Mouse (Mus musculus) embryonic facial prominence, embryonic 10.5 days (tissue): Measurements from ENCODE around the gene Gpr132. TPM values are rescaled to one million over a fixed set of nuclear protein-coding genes. Genes with fewer than 3 reads are reported as not detected.
"Not testable (repeated sequence)": the region's sequence is repeated elsewhere in the genome, so short reads cannot be mapped to it uniquely, and the experiment has no call there.

ENCODE experiments used
- DNase-seq: peaks from one replicate; pipeline ENCODE4 v3.0.0-alpha.2; 2017; ENCODE audit warnings: low spot score
- H3K27ac ChIP-seq: fragments of 300-500 bp; sonication (generic); replicated peaks from 2 replicates; pipeline ENCODE4 v1.5.1; 2016; ENCODE audit warnings: mild to moderate bottlenecking
- H3K27me3 ChIP-seq: fragments of 300-500 bp; sonication (generic); replicated peaks from 2 replicates; pipeline ENCODE4 v1.6.1; 2016; ENCODE audit warnings: low read depth, mild to moderate bottlenecking; ENCODE audit not compliant: poor library complexity, severe bottlenecking
- H3K36me3 ChIP-seq: fragments of 300-500 bp; sonication (generic); replicated peaks from 2 replicates; pipeline ENCODE4 v1.6.1; 2016; ENCODE audit warnings: mild to moderate bottlenecking, moderate library complexity
- H3K4me1 ChIP-seq: fragments of 300-500 bp; sonication (generic); 2 replicates; pipeline ENCODE4 v1.6.1; 2016
- H3K4me3 ChIP-seq: fragments of 300-500 bp; sonication (generic); 2 replicates; pipeline ENCODE4 v1.5.1; 2016; ENCODE audit warnings: mild to moderate bottlenecking, moderate library complexity
- H3K9me3 ChIP-seq: fragments of 300-500 bp; sonication (generic); 2 replicates; pipeline ENCODE4 v1.6.1; 2016; ENCODE audit warnings: mild to moderate bottlenecking
- WGBS: fragments of 180-500 bp; shearing (Covaris S2); methylation state at CpG from one replicate; pipeline ENCODE4 v1.1.7; 2016; 5-methylcytosine and 5-hydroxymethylcytosine counted together
- polyA plus RNA-seq: library from polyadenylated mRNA; unstranded; fragments of >200 nt; fragmentation: Nextera tagmentation; extraction: Ambion mirVana; gene quantifications from 2 replicates; pipeline ENCODE4 v1.2.1, GENCODE M21; 2016

Gpr132 gene
- polyA plus RNA-seq, 1 experiment from 2014 or later, result 0.30 TPM

DNA sequence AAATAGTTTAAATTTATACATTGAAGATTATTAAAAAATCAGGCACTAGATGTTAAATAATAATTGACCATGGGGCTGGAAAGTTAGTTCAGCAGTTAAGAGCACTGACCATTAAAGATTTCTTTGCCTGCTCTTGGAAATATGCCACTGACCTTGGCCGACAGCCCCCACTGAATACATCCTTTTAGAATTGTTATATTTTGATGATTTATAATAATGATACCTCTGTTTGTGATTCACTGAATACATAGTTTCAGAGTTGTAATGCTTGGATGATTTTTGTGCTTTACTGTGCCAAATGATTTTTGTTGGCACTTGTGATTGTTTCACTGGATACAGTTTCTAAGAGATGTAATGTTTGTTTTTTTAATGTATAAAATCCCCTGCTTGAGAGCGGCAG is 25.9 kb downstream of the Gpr132 start:
- H3K4me1 ChIP-seq, H3K27ac ChIP-seq, DNase-seq, H3K27me3 ChIP-seq, H3K36me3 ChIP-seq, H3K4me3 ChIP-seq, H3K9me3 ChIP-seq: not testable (repeated sequence)
- 84% methylated on average over 2 of the region's 2 CpGs for WGBS

DNA sequence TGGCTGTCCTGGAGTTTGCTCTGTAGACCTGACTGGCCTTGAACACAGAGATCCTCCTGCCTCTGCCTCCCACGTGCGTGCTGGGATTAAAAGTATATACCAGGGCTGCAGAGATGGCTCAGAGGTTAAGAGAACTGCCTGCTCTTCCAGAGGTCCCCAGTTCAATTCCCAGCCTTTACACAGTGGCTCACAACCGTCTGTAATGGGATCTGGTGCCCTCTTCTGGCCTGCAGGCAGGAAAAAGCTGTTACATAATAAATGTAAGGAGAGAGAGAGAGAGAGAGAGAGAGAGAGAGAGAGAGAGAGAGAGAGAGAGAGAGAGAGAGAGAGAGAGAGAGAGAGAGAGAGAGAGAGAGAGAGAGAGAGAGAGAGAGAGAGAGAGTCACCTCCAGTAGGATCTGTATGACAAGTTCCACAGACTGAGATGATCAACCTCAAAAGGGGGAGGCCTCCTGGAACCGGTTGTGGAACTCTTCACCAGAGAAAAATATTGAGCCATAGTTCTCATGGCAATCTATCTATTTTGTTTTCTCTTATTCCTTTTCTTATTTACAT is 26.6 kb downstream of the Gpr132 start:
- H3K27ac ChIP-seq, H3K4me3 ChIP-seq, H3K4me1 ChIP-seq, H3K27me3 ChIP-seq, H3K9me3 ChIP-seq, DNase-seq, H3K36me3 ChIP-seq: not testable (repeated sequence)
- WGBS, result 73% methylated on average over 4 of the region's 4 CpGs

GRCm38 (mm10) chr12:112840209-112841086 is 27.6 kb downstream of the Gpr132 start:
- Histone ChIP-seq H3K27me3 (no peaks in the 10 kb centered on the region), H3K9me3 (no peaks in the 10 kb centered on the region), H3K4me1 (no peaks in the 10 kb centered on the region), H3K4me3 (no peak overlapping the region), H3K36me3 (no peaks in the 10 kb centered on the region), H3K27ac (no peak overlapping the region)
- WGBS, result 83% methylated on average over 25 of the region's 25 CpGs
- DNase-seq, result no peak

DNA sequence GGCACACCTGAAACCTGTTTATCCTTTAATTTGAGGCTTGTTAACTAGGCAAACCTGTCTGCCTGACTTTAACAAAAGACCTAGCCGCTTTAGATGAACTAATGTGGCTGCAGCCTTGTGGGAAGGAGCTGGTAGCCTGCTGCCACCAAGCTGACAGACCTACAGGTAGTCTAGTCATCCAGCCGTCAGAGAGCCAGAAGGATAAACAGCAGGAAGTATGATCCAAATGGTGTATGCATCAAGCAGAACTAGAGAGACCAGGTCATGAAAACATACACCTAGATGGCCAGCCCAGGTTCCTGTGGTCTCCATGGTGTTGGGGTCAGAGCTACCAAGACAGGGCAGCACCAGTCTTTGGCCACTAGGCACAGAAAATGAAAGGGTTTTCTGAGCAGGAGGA is 33.0 kb downstream of the Gpr132 start:
- DNase-seq, result no peak
- no peak overlapping the region for H3K4me3 ChIP-seq
- no peaks in the 10 kb centered on the region for H3K9me3 ChIP-seq
- H3K36me3 ChIP-seq, result peaks cover 30% of the 10 kb centered on the region
- WGBS, result 64% methylated on average over 2 of the region's 2 CpGs
- no peak overlapping the region for H3K27ac ChIP-seq
- peaks cover 8% of the 10 kb centered on the region for H3K4me1 ChIP-seq
- H3K27me3 ChIP-seq, result no peaks in the 10 kb centered on the region

- Histone ChIP-seq H3K4me1 (peaks cover 9% of the 10 kb centered on the region), H3K27me3 (no peaks in the 10 kb centered on the region), H3K36me3 (peaks cover 30% of the 10 kb centered on the region), H3K9me3 (no peaks in the 10 kb centered on the region), H3K4me3 (no peak overlapping the region), H3K27ac (no peak overlapping the region)
- 88% methylated on average over 6 of the region's 6 CpGs for WGBS
- no peak for DNase-seq
Measured at GRCm38 (mm10) chr12:112833527-112833926, 34.5 kb downstream of the Gpr132 start.

GRCm38 (mm10) chr12:112832411-112832810 is 35.6 kb downstream of the Gpr132 start:
- no peaks in the 10 kb centered on the region for H3K27me3 ChIP-seq
- H3K9me3 ChIP-seq, result no peaks in the 10 kb centered on the region
- peaks cover 16% of the 10 kb centered on the region for H3K4me1 ChIP-seq
- WGBS, result 93% methylated on average over 5 of the region's 5 CpGs
- DNase-seq, result no peak
- H3K27ac ChIP-seq, result no peak overlapping the region
- no peak overlapping the region for H3K4me3 ChIP-seq
- H3K36me3 ChIP-seq, result peaks cover 35% of the 10 kb centered on the region

- 89% methylated on average over 3 of the region's 3 CpGs for WGBS
Measured at GRCm38 (mm10) chr12:112830570-112830969, 37.5 kb downstream of the Gpr132 start.

GRCm38 (mm10) chr12:112830141-112830540 is 37.9 kb downstream of the Gpr132 start:
- WGBS, result 46% methylated on average over 2 of the region's 2 CpGs
- Histone ChIP-seq H3K9me3 (no peaks in the 10 kb centered on the region), H3K4me3 (peak overlapping the region; percentile 79), H3K27ac (peak overlapping the region; percentile 96), H3K4me1 (peaks cover 37% of the 10 kb centered on the region), H3K36me3 (peaks cover 58% of the 10 kb centered on the region), H3K27me3 (no peaks in the 10 kb centered on the region)
- DNase-seq, result no peak

More at GRCm38 (mm10) chr12:112830570-112830969, 37.5 kb downstream of the Gpr132 start:
- H3K4me1 ChIP-seq, result peaks cover 35% of the 10 kb centered on the region
- H3K36me3 ChIP-seq, result peaks cover 54% of the 10 kb centered on the region
- H3K27me3 ChIP-seq, result no peaks in the 10 kb centered on the region
- H3K9me3 ChIP-seq, result no peaks in the 10 kb centered on the region
- H3K4me3 ChIP-seq, result peak overlapping the region; percentile 79
- H3K27ac ChIP-seq, result peak overlapping the region; percentile 96
- no peak for DNase-seq

DNA sequence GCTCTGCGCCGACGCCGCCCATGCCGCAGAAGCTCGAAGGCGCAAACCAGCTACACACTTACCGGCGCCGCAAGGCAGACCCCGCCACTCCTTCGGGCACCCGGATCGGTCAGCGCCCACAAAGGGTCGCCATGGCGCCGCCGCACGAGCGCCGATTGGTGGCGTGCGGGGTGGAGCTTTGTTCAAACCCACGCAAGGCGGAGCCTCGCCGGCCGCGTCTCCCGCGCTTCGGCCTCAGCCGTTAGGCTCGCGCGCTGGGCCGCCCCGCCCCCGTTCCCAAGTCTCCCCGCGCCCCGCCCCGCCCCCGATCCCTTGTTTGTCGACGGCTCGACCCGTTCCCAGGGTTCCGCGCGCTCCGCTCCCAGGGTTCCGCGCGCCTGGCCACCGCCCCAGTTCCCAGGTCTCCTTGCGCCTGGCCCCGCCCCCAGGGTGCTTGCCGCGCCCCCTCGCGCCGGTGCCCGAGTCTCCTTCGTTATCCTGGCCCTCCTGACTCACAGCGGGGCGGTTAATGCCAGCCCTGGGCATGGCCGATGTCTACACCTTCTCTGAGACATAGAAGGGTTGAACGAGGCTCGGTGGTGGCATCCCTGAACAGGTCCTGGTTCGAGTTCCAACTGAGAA is 38.7 kb downstream of the Gpr132 start, which contains the start of gene Cdca4:
TSS of gene Cdca4 (minus strand) at position 180 of the 621 bp plus-strand sequence.
- Histone ChIP-seq H3K4me3 (peak within 1 kb of the TSS; percentile 79), H3K4me1 (peaks cover 44% of the 10 kb centered on the region), H3K27me3 (no peaks in the 10 kb centered on the region), H3K36me3 (peaks cover 66% of the 10 kb centered on the region), H3K27ac (peak within 1 kb of the TSS; percentile 96), H3K9me3 (no peaks in the 10 kb centered on the region)
- DNase-seq, result peak; percentile 100
- under 1% methylated on average over 72 of the region's 72 CpGs for WGBS

GRCm38 (mm10) chr12:112828501-112829243 is 39.4 kb downstream of the Gpr132 start:
- under 1% methylated on average over 51 of the region's 51 CpGs for WGBS
- DNase-seq, result no peak
- Histone ChIP-seq H3K4me3 (peak overlapping the region; percentile 79), H3K4me1 (peaks cover 51% of the 10 kb centered on the region), H3K36me3 (peaks cover 66% of the 10 kb centered on the region), H3K27ac (peak overlapping the region; percentile 96), H3K27me3 (no peaks in the 10 kb centered on the region), H3K9me3 (no peaks in the 10 kb centered on the region)

DNA sequence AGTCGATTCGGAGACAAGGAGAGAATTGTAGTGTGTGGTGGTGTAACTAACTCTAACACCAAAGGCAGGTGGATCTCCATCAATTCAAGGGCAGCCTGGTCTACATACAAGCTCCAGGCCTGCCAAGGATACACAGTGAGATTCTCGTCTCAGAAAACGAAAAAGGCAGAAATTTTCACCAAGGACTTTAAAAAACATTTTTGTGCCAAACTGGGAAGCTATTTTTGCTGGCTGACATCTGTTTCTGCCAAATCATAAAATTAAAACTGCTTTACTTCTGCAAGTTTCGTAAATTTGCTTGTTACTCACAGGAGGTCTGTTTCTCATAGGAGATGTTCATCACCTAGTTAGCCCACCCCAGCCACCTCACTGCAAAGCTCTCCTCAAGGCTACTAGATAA is 42.1 kb downstream of the Gpr132 start:
- Histone ChIP-seq H3K27me3 (no peaks in the 10 kb centered on the region), H3K4me1 (peaks cover 65% of the 10 kb centered on the region), H3K27ac (no peak overlapping the region), H3K36me3 (peaks cover 69% of the 10 kb centered on the region), H3K4me3 (peak overlapping the region; percentile 79), H3K9me3 (no peaks in the 10 kb centered on the region)
- DNase-seq, result no peak
- WGBS, result 91% methylated on average over 5 of the region's 5 CpGs

DNA sequence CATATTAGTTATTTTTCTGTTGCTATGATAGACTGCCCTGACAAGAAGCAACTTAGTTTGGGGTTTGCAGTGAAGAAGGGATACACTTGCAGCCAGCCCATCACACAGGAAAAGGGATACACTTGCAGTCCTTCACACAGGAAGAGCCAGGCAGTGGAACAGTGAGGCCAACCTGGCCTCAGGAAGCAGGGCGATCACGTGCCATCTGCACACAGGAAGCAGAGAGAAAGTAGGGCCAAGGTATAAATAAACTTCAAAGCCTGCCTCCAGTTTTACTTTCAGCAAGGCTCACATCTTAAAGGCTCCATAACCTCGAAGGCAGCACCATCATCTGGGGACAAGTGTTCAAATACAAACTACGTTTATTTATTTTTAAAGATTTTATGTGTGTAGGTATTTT is 44.8 kb downstream of the Gpr132 start:
- Histone ChIP-seq H3K9me3 (no peaks in the 10 kb centered on the region), H3K4me3 (no peak overlapping the region), H3K27me3 (no peaks in the 10 kb centered on the region), H3K4me1 (peaks cover 56% of the 10 kb centered on the region), H3K27ac (no peak overlapping the region), H3K36me3 (peaks cover 96% of the 10 kb centered on the region)
- WGBS, result 83% methylated on average over 4 of the region's 4 CpGs
- no peak for DNase-seq
